Mouse (Mus musculus): ENCODE measurements around the gene Afm. TPM values are rescaled to one million over a fixed set of nuclear protein-coding genes. Genes with fewer than 3 reads are reported as not detected.

Gene Afm
- polyA plus RNA-seq, 1 experiment, result 21.0 TPM

DNA sequence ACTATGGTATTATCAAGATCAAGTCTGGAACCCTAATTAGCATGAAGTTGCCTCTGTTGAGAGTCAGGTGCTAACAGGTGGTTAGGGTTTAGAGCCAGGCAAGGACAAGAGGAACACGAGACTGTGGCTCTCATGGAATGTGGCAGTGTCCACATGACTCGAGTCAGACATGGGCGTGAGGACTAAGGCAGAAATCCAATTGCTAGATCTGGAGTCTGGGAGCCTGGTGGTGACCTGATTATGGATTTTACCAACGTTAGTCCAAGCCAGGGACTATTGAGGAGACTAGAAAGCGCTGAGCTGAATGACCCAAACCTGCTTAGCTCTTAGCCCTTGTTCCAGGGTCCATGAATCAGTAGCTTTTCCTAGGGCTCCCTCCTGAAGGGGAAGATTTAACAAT is 49.1 kb downstream of the Afm start:
- H3K27me3 ChIP-seq (replicated peaks; ENCODE audit: control insufficient read depth, insufficient read depth, low read length), result no peaks in the 10 kb centered on the region
- H3K4me3 ChIP-seq (ENCODE audit: insufficient read depth, low read depth, low read length), result no peak overlapping the region
- no peaks in the 10 kb centered on the region for H3K36me3 ChIP-seq (ENCODE audit: control insufficient read depth, insufficient read depth, low read length)
- DNase-seq, result peak; percentile 60
- peak overlapping the region; percentile 0; the same call in 1 of the 2 replicates for H3K27ac ChIP-seq (ENCODE audit: insufficient read depth, low read depth, low read length)
- no peak for TF ChIP-seq CTCF (conservative IDR thresholded peaks at IDR 0.05; ENCODE audit: insufficient read depth, insufficient read length, low read depth, low read length)
- no peak for TF ChIP-seq POLR2A (IDR thresholded peaks at IDR 0.05; ENCODE audit: low read depth, low read length)
- H3K4me1 ChIP-seq (ENCODE audit: control insufficient read depth, insufficient read depth, low read length), result peaks cover 16% of the 10 kb centered on the region
- 46% methylated on average over 5 of the region's 5 CpGs for WGBS

DNA sequence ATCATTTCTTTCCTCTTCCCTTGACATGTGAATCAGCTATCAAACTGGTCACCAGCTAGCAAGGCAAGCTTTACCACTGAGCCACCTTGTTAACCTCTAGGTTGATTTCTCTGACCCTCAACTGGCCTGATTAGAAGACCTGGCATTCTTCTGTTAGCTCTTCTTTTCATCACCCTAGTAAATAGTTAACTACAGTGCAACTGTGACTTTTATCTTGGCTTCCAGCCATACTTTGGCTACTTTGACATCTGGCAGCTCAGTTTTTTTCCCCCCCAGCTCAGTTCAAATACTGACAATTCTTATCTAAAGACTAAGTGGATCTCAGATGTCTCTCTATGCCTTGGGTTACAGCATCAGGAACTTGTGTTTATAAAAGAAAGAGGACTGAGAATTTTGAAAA is 49.6 kb downstream of the Afm start:
- Histone ChIP-seq H3K27me3 (replicated peaks; ENCODE audit: control insufficient read depth, insufficient read depth, low read length) (no peaks in the 10 kb centered on the region), H3K36me3 (ENCODE audit: control insufficient read depth, insufficient read depth, low read length) (no peaks in the 10 kb centered on the region), H3K27ac (ENCODE audit: insufficient read depth, low read depth, low read length) (peak overlapping the region; percentile 0; the same call in 1 of the 2 replicates), H3K4me1 (ENCODE audit: control insufficient read depth, insufficient read depth, low read length) (peaks cover 16% of the 10 kb centered on the region), H3K4me3 (ENCODE audit: insufficient read depth, low read depth, low read length) (no peak overlapping the region)
- TF ChIP-seq POLR2A (IDR thresholded peaks at IDR 0.05; ENCODE audit: low read depth, low read length), result no peak
- no peak for TF ChIP-seq CTCF (conservative IDR thresholded peaks at IDR 0.05; ENCODE audit: insufficient read depth, insufficient read length, low read depth, low read length)
- peak; percentile 87 for DNase-seq

- no peaks in the 10 kb centered on the region for H3K27me3 ChIP-seq (replicated peaks; ENCODE audit: control insufficient read depth, insufficient read depth, low read length)
- H3K4me3 ChIP-seq (ENCODE audit: insufficient read depth, low read depth, low read length), result no peak overlapping the region
- no peaks in the 10 kb centered on the region for H3K36me3 ChIP-seq (ENCODE audit: control insufficient read depth, insufficient read depth, low read length)
- peaks cover 16% of the 10 kb centered on the region for H3K4me1 ChIP-seq (ENCODE audit: control insufficient read depth, insufficient read depth, low read length)
- DNase-seq, result no peak
- 39% methylated on average over 3 of the region's 3 CpGs for WGBS
- TF ChIP-seq POLR2A (IDR thresholded peaks at IDR 0.05; ENCODE audit: low read depth, low read length) (no peak), CTCF (conservative IDR thresholded peaks at IDR 0.05; ENCODE audit: insufficient read depth, insufficient read length, low read depth, low read length) (no peak)
- H3K27ac ChIP-seq (ENCODE audit: insufficient read depth, low read depth, low read length), result no peak overlapping the region
Observed at GRCm38 (mm10) chr5:90571216-90571615, 52.5 kb downstream of the Afm start.

DNA sequence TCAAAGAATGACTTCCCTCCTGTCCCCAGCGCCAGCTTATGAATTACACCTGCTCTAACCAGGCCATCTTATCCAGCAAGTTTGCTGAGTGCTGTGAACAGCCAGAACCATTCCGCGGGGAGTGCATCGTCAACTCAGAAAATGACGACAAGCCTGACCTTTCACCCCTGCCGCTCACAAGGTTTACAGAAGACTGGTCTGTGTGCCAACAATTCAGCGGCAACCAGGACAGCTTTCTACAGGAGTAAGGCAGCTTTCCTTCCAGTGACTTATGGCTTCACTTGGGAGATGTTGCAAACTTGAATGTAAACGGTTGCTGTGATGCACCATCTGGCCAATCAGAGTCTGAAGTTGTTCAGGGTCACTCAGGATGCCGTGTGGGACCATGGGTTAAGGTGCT is 59.0 kb downstream of the Afm start:
- WGBS, result 55% methylated on average over 9 of the region's 9 CpGs
- Histone ChIP-seq H3K4me1 (ENCODE audit: control insufficient read depth, insufficient read depth, low read length) (no peaks in the 10 kb centered on the region), H3K27me3 (replicated peaks; ENCODE audit: control insufficient read depth, insufficient read depth, low read length) (no peaks in the 10 kb centered on the region), H3K4me3 (ENCODE audit: insufficient read depth, low read depth, low read length) (no peak overlapping the region), H3K27ac (ENCODE audit: insufficient read depth, low read depth, low read length) (no peak overlapping the region), H3K36me3 (ENCODE audit: control insufficient read depth, insufficient read depth, low read length) (no peaks in the 10 kb centered on the region)
- DNase-seq, result peak; percentile 63
- TF ChIP-seq POLR2A (IDR thresholded peaks at IDR 0.05; ENCODE audit: low read depth, low read length) (no peak), CTCF (conservative IDR thresholded peaks at IDR 0.05; ENCODE audit: insufficient read depth, insufficient read length, low read depth, low read length) (no peak)

DNA sequence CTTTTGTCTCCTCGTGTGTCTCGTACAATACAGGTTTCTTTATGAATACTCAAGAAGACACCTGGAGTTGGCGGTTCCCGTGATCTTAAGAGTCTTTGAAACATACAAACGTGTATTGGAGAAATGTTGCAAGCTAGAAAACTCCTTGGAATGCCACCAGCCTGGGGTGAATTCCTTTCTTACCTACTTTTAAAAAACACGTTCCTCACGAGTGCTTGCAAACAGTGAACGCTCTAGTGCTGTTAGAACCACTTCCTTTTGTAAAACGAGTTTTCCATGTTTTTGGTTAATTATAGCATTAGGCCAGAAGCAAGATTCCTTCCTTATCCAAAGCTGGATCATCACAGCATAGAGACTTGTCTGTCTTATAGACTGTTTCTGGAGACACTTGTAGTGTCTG is 60.8 kb downstream of the Afm start:
- H3K4me1 ChIP-seq (ENCODE audit: control insufficient read depth, insufficient read depth, low read length), result no peaks in the 10 kb centered on the region
- peak; percentile 33 for DNase-seq
- TF ChIP-seq POLR2A (IDR thresholded peaks at IDR 0.05; ENCODE audit: low read depth, low read length) (no peak), CTCF (conservative IDR thresholded peaks at IDR 0.05; ENCODE audit: insufficient read depth, insufficient read length, low read depth, low read length) (no peak)
- H3K36me3 ChIP-seq (ENCODE audit: control insufficient read depth, insufficient read depth, low read length), result no peaks in the 10 kb centered on the region
- no peak overlapping the region for H3K27ac ChIP-seq (ENCODE audit: insufficient read depth, low read depth, low read length)
- H3K4me3 ChIP-seq (ENCODE audit: insufficient read depth, low read depth, low read length), result no peak overlapping the region
- 73% methylated on average over 9 of the region's 9 CpGs for WGBS
- no peaks in the 10 kb centered on the region for H3K27me3 ChIP-seq (replicated peaks; ENCODE audit: control insufficient read depth, insufficient read depth, low read length)

- no peak overlapping the region for H3K4me3 ChIP-seq (ENCODE audit: insufficient read depth, low read depth, low read length)
- no peaks in the 10 kb centered on the region for H3K36me3 ChIP-seq (ENCODE audit: control insufficient read depth, insufficient read depth, low read length)
- H3K27me3 ChIP-seq (replicated peaks; ENCODE audit: control insufficient read depth, insufficient read depth, low read length), result no peaks in the 10 kb centered on the region
- H3K27ac ChIP-seq (ENCODE audit: insufficient read depth, low read depth, low read length), result no peak overlapping the region
- 80% methylated on average over 6 of the region's 6 CpGs for WGBS
- no peak for TF ChIP-seq CTCF (conservative IDR thresholded peaks at IDR 0.05; ENCODE audit: insufficient read depth, insufficient read length, low read depth, low read length)
- no peak for TF ChIP-seq POLR2A (IDR thresholded peaks at IDR 0.05; ENCODE audit: low read depth, low read length)
- no peak for DNase-seq
- no peaks in the 10 kb centered on the region for H3K4me1 ChIP-seq (ENCODE audit: control insufficient read depth, insufficient read depth, low read length)
Observed at GRCm38 (mm10) chr5:90582179-90582578, 63.4 kb downstream of the Afm start.

- TF ChIP-seq POLR2A (IDR thresholded peaks at IDR 0.05; ENCODE audit: low read depth, low read length) (no peak), CTCF (conservative IDR thresholded peaks at IDR 0.05; ENCODE audit: insufficient read depth, insufficient read length, low read depth, low read length) (no peak)
- H3K4me1 ChIP-seq (ENCODE audit: control insufficient read depth, insufficient read depth, low read length), result no peaks in the 10 kb centered on the region
- no peaks in the 10 kb centered on the region for H3K36me3 ChIP-seq (ENCODE audit: control insufficient read depth, insufficient read depth, low read length)
- WGBS, result 82% methylated on average over 7 of the region's 7 CpGs
- no peak overlapping the region for H3K4me3 ChIP-seq (ENCODE audit: insufficient read depth, low read depth, low read length)
- H3K27ac ChIP-seq (ENCODE audit: insufficient read depth, low read depth, low read length), result no peak overlapping the region
- H3K27me3 ChIP-seq (replicated peaks; ENCODE audit: control insufficient read depth, insufficient read depth, low read length), result no peaks in the 10 kb centered on the region
- DNase-seq, result no peak
Observed at GRCm38 (mm10) chr5:90584799-90585198, 66.1 kb downstream of the Afm start.

- no peak overlapping the region for H3K4me3 ChIP-seq (ENCODE audit: insufficient read depth, low read depth, low read length)
- WGBS, result 78% methylated on average over 5 of the region's 5 CpGs
- H3K27ac ChIP-seq (ENCODE audit: insufficient read depth, low read depth, low read length), result no peak overlapping the region
- H3K4me1 ChIP-seq (ENCODE audit: control insufficient read depth, insufficient read depth, low read length), result no peaks in the 10 kb centered on the region
- TF ChIP-seq CTCF (conservative IDR thresholded peaks at IDR 0.05; ENCODE audit: insufficient read depth, insufficient read length, low read depth, low read length) (no peak), POLR2A (IDR thresholded peaks at IDR 0.05; ENCODE audit: low read depth, low read length) (no peak)
- H3K27me3 ChIP-seq (replicated peaks; ENCODE audit: control insufficient read depth, insufficient read depth, low read length), result no peaks in the 10 kb centered on the region
- DNase-seq, result no peak
- no peaks in the 10 kb centered on the region for H3K36me3 ChIP-seq (ENCODE audit: control insufficient read depth, insufficient read depth, low read length)
Observed at GRCm38 (mm10) chr5:90586511-90586910, 67.8 kb downstream of the Afm start.

Measured in kidney, adult 2 months (tissue).